ENCODE assay signal across 8 mouse cellular contexts in genomic region chr11:97660734-97661647, GRCm38 (mm10). TPM values are rescaled to one million over a fixed set of nuclear protein-coding genes. Genes with fewer than 3 reads are reported as not detected.
DNase-seq lines count a peak whose midpoint lies in the region; ATAC-seq and TF ChIP-seq lines count a peak whose summit lies in the region.

No protein-coding gene starts in this region.

- no peaks in the 10 kb centered on the region for H3K9me3 ChIP-seq in heart, embryonic 16.5 days (replicated peaks; ENCODE audit: control insufficient read depth, low read length)
- H3K9me3 ChIP-seq in liver, embryonic 16.5 days (replicated peaks; ENCODE audit: control insufficient read depth, low read length), result no peaks in the 10 kb centered on the region

- peak overlapping the region; percentile 80 for H3K4me2 ChIP-seq in heart, embryonic 16.5 days (ENCODE audit: low read depth, low read length)
- H3K4me2 ChIP-seq in liver, embryonic 16.5 days (ENCODE audit: low read depth, low read length), result peak overlapping the region; percentile 77

- peak overlapping the region; percentile 65 for H3K27ac ChIP-seq in cerebellum, adult 2 months (ENCODE audit: insufficient read depth, low read length)
- H3K27ac ChIP-seq in heart, embryonic 16.5 days (ENCODE audit: low read length), result peak overlapping the region; percentile 94
- H3K27ac ChIP-seq in liver, embryonic 16.5 days (ENCODE audit: low read length), result no peak overlapping the region

- no peaks in the 10 kb centered on the region for H3K27me3 ChIP-seq in cerebellum, adult 2 months (ENCODE audit: control insufficient read depth, insufficient read depth, low read length)
- no peaks in the 10 kb centered on the region for H3K27me3 ChIP-seq in heart, embryonic 16.5 days (ENCODE audit: control insufficient read depth, insufficient read depth, low read length)
- H3K27me3 ChIP-seq in liver, embryonic 16.5 days (ENCODE audit: control insufficient read depth, insufficient read depth, low read depth, low read length), result peaks cover 74% of the 10 kb centered on the region

- peak in 1 of 2 experiments; percentile 26 for DNase-seq in cerebellum, adult 2 months
- no peak for DNase-seq in cerebellum, postnatal 10 days
- peak; percentile 38 to 47 for DNase-seq in B cell, adult 2 months
- no peak for DNase-seq in yolk sac, embryonic 10.5 days (ENCODE audit: low spot score)
- DNase-seq in gastrocnemius, adult 18-20 months (ENCODE audit: low spot score), result no peak

- peak overlapping the region; percentile 86 for H3K9ac ChIP-seq in heart, embryonic 16.5 days (ENCODE audit: low read length)
- H3K9ac ChIP-seq in liver, embryonic 16.5 days (ENCODE audit: low read depth, low read length), result no peak overlapping the region

- H3K4me3 ChIP-seq in cerebellum, adult 2 months (replicated peaks; ENCODE audit: insufficient read depth, low read depth, low read length), result peak overlapping the region; percentile 76
- H3K4me3 ChIP-seq in heart, embryonic 16.5 days (ENCODE audit: low read length), result peak overlapping the region; percentile 89
- peak overlapping the region; percentile 64 for H3K4me3 ChIP-seq in liver, embryonic 16.5 days (ENCODE audit: low read depth, low read length)

- peaks cover 15% of the 10 kb centered on the region for H3K4me1 ChIP-seq in cerebellum, adult 2 months (ENCODE audit: control insufficient read depth, insufficient read depth, low read length)
- H3K4me1 ChIP-seq in heart, embryonic 16.5 days (ENCODE audit: control insufficient read depth, insufficient read depth, low read length), result peaks cover 51% of the 10 kb centered on the region
- peaks cover 21% of the 10 kb centered on the region for H3K4me1 ChIP-seq in liver, embryonic 16.5 days (ENCODE audit: control insufficient read depth, low read depth, low read length)

- peaks cover 5% of the 10 kb centered on the region for H3K36me3 ChIP-seq in heart, embryonic 16.5 days (ENCODE audit: control insufficient read depth, insufficient read depth)
- H3K36me3 ChIP-seq in liver, embryonic 16.5 days (ENCODE audit: control insufficient read depth, insufficient read depth), result no peaks in the 10 kb centered on the region

- no peak for TF ChIP-seq POLR2A in cerebellum, adult 2 months (IDR thresholded peaks at IDR 0.05; ENCODE audit: borderline replicate concordance, insufficient read depth, low read length)

- no peak for TF ChIP-seq CTCF in cerebellum, adult 2 months (IDR thresholded peaks at IDR 0.05; ENCODE audit: borderline replicate concordance, insufficient read depth, low read depth, low read length)

- WGBS in cerebellum, adult 2 months, result 13% methylated on average over 27 of the region's 27 CpGs
- WGBS in heart, embryonic 16.5 days, result 10% methylated on average over 27 of the region's 27 CpGs
- WGBS in liver, embryonic 16.5 days (ENCODE audit: insufficient replicate concordance), result 3% methylated on average over 27 of the region's 27 CpGs

- ATAC-seq in heart, embryonic 16.5 days (replicated peaks; ENCODE audit: extremely low read depth, insufficient read depth, low FRiP score), result no peak
- no peak for ATAC-seq in liver, embryonic 16.5 days (ENCODE audit: low read depth)
- ATAC-seq in inflammation-experienced regulatory T-cells, adult 6 months, result no peak

RNA-seq across cellular contexts. Expression of gene Mllt6, which starts 2.2 kb away (rescaled TPM):
- polyA plus RNA-seq in cerebellum, adult 2 months (2012; rRNA removed), result 68.4 and 69.3 TPM in 2 replicates
- polyA plus RNA-seq in heart, embryonic 16.5 days (2015; fragmentation: Nextera tagmentation; extraction: Ambion mirVana), result 2.1 and 2.8 TPM in 2 replicates
- polyA plus RNA-seq in liver, embryonic 16.5 days (2015; fragmentation: Nextera tagmentation; extraction: Ambion mirVana), result 0.16 and 0.21 TPM in 2 replicates
- total RNA-seq in gastrocnemius, adult 18-20 months (2021), result 10 to 100 TPM; 44.1 to 51.0 TPM
- polyA plus RNA-seq in inflammation-experienced regulatory T-cells, adult 6 months (2017; shearing (Covaris generic)), result 10 to 100 TPM; 13.4 to 17.0 (median 14.6) TPM

RNA-seq across cellular contexts. Expression of gene Cisd3, which starts 24.6 kb away (rescaled TPM):
- polyA plus RNA-seq in cerebellum, adult 2 months (2012; rRNA removed), result 70.2 and 72.2 TPM in 2 replicates
- 81.1 and 86.1 TPM in 2 replicates for polyA plus RNA-seq in heart, embryonic 16.5 days (2015; fragmentation: Nextera tagmentation; extraction: Ambion mirVana)
- polyA plus RNA-seq in liver, embryonic 16.5 days (2015; fragmentation: Nextera tagmentation; extraction: Ambion mirVana), result 16.5 and 19.8 TPM in 2 replicates
- total RNA-seq in gastrocnemius, adult 18-20 months (2021), result 100 to 1,000 TPM in 1 of 2 experiments, 10 to 100 TPM in 1; 96.7 to 102 TPM
- 100 to 1,000 TPM in 1 of 3 experiments, 10 to 100 TPM in 2; 69.0 to 129 (median 86.9) TPM for polyA plus RNA-seq in inflammation-experienced regulatory T-cells, adult 6 months (2017; shearing (Covaris generic))

RNA-seq across cellular contexts. Expression of gene Epop, which starts 31.5 kb away (rescaled TPM):
- 4.1 and 5.4 TPM in 2 replicates for polyA plus RNA-seq in cerebellum, adult 2 months (2012; rRNA removed)
- polyA plus RNA-seq in heart, embryonic 16.5 days (2015; fragmentation: Nextera tagmentation; extraction: Ambion mirVana), result 0.70 and 0.79 TPM in 2 replicates
- 0.11 and 0.24 TPM in 2 replicates for polyA plus RNA-seq in liver, embryonic 16.5 days (2015; fragmentation: Nextera tagmentation; extraction: Ambion mirVana)
- under 1 TPM; 0.75 to 1.00 TPM for total RNA-seq in gastrocnemius, adult 18-20 months (2021)
- under 1 TPM; 0.24 to 0.48 (median 0.45) TPM for polyA plus RNA-seq in inflammation-experienced regulatory T-cells, adult 6 months (2017; shearing (Covaris generic))

RNA-seq across cellular contexts. Expression of gene Pcgf2, which starts 39.3 kb away (rescaled TPM):
- 54.3 and 59.5 TPM in 2 replicates for polyA plus RNA-seq in cerebellum, adult 2 months (2012; rRNA removed)
- 11.4 and 14.2 TPM in 2 replicates for polyA plus RNA-seq in heart, embryonic 16.5 days (2015; fragmentation: Nextera tagmentation; extraction: Ambion mirVana)
- 1.6 and 2.1 TPM in 2 replicates for polyA plus RNA-seq in liver, embryonic 16.5 days (2015; fragmentation: Nextera tagmentation; extraction: Ambion mirVana)
- total RNA-seq in gastrocnemius, adult 18-20 months (2021), result 1 to 10 TPM in 1 of 2 experiments, under 1 TPM in 1; 0.96 to 2.3 TPM
- 1 to 10 TPM; 4.6 to 6.9 (median 5.4) TPM for polyA plus RNA-seq in inflammation-experienced regulatory T-cells, adult 6 months (2017; shearing (Covaris generic))

RNA-seq across cellular contexts. Expression of gene Psmb3, which starts 42.2 kb away (rescaled TPM):
- 291 and 295 TPM in 2 replicates for polyA plus RNA-seq in cerebellum, adult 2 months (2012; rRNA removed)
- polyA plus RNA-seq in heart, embryonic 16.5 days (2015; fragmentation: Nextera tagmentation; extraction: Ambion mirVana), result 359 and 395 TPM in 2 replicates
- polyA plus RNA-seq in liver, embryonic 16.5 days (2015; fragmentation: Nextera tagmentation; extraction: Ambion mirVana), result 200 and 219 TPM in 2 replicates
- total RNA-seq in gastrocnemius, adult 18-20 months (2021), result 100 to 1,000 TPM; 150 to 167 TPM
- polyA plus RNA-seq in inflammation-experienced regulatory T-cells, adult 6 months (2017; shearing (Covaris generic)), result 100 to 1,000 TPM; 461 to 576 (median 475) TPM

Comparison
In these comparisons a context has a peak if more than half of its experiments do, and no peak if none do; other contexts are left out.
1. DNase-seq: peak in B cell, adult 2 months (2 of 2); none in cerebellum, postnatal 10 days (0 of 2), yolk sac, embryonic 10.5 days (single experiment) and gastrocnemius, adult 18-20 months (single experiment).
2. Peak in every context shown above with its lines, with median percentiles within 50 percentile points of each other: H3K4me3 ChIP-seq.